Mouse (Mus musculus) ES-E14 (cell line): ENCODE measurements around the gene Top3a.

Experiments used
- CHD2 ChIP-seq: IDR thresholded peaks from 2 replicates; pipeline ENCODE4 v1.6.1; 2014; ENCODE audit warnings: mild to moderate bottlenecking, low read depth, low read length, inconsistent platforms
- HCFC1 ChIP-seq: IDR thresholded peaks from 2 replicates; pipeline ENCODE4 v1.6.1; 2012; ENCODE audit warnings: low read length, inconsistent platforms, borderline replicate concordance; ENCODE audit not compliant: insufficient read depth
- MAFK ChIP-seq: IDR thresholded peaks from 2 replicates; pipeline ENCODE4 v1.6.1; 2014; ENCODE audit warnings: mild to moderate bottlenecking, low read depth, low read length, inconsistent platforms; ENCODE audit not compliant: insufficient read depth
- ZC3H11A ChIP-seq: IDR thresholded peaks from 2 replicates; pipeline ENCODE4 v1.6.1; 2012; ENCODE audit warnings: low read depth, mild to moderate bottlenecking, inconsistent platforms, low read length, borderline replicate concordance
- ZNF384 ChIP-seq: IDR thresholded peaks from 2 replicates; pipeline ENCODE4 v1.6.1; 2012; ENCODE audit warnings: low read depth, low read length, inconsistent platforms

GRCm38 (mm10) chr11:60711218-60711617, 65.9 kb downstream of the Top3a start:
- no peak for TF ChIP-seq HCFC1
- TF ChIP-seq CHD2, result no peak
- TF ChIP-seq ZC3H11A, result no peak
- no peak for TF ChIP-seq MAFK
- TF ChIP-seq ZNF384, result no peak
